Mouse (Mus musculus) brain, embryonic 14.5 days (tissue): ENCODE results near the gene Ldb1.

Source experiments
- CTCF ChIP-seq: fragments of 200-500 bp; IDR thresholded peaks from 2 replicates; pipeline ENCODE4 v1.5.1; 2012; ENCODE audit warnings: inconsistent platforms, mild to moderate bottlenecking, moderate library complexity, borderline replicate concordance; ENCODE audit not compliant: insufficient read depth, insufficient read length; ENCODE audit errors: extremely low read depth
- POLR2A ChIP-seq: fragments of 200-500 bp; IDR thresholded peaks from 2 replicates; pipeline ENCODE4 v1.6.1; 2012; ENCODE audit warnings: mild to moderate bottlenecking, inconsistent platforms, borderline replicate concordance; ENCODE audit not compliant: poor library complexity, insufficient read depth, insufficient read length, severe bottlenecking; ENCODE audit errors: extremely low read depth

DNA sequence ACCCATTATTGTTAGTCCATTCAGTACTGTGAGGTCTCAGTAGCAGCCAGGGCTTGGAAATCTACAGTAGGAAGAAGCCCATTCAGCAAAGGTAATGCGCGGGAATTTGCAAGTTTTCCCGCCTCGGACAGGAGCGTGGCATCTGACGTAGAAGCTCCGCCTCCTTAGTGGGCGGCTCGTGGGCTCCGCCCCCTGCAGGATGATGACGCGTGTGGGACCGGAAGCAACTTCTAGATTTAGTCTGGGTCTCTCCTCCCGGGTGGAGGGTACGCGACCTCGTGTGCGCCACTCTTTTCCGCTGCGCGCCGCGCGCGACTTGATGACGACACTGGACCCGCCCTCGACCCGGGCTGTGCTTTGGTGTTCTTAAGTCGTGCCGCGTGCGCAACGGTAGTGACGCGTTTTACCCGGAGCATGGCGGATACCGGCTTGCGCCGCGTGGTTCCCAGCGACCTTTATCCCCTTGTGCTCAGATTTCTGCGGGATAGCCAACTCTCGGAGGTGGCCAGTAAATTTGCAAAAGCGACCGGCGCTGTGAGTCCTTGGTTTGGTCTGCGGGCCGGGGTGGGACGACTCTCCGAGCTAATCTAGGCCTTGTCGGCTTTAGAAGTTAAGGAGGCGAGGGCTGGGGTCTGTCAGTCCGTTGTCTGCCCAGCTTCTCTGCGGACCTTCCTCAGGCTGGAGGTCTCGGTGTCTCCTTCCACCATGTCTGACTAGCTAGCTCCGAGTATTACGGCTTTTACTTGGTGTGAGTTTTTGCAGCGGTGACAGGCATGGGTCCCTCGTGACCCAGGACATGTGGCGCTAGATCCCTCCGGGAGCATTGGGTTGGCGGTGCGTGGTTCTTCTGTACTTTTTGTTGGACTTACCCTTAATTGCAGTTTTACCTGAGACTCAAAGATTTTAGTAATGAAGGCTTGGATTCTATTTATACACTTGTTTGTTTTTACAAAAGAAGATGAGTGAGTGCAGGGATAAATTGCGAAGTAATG lies 30.9 kb upstream of the Ldb1 start, which contains the start of gene Nolc1:
- TF ChIP-seq CTCF (no peak), POLR2A (peak; percentile 23; the same call in 1 of the 2 replicates)
